Mouse (Mus musculus): ENCODE results near the gene Tgfbi. TPM values are rescaled to one million over a fixed set of nuclear protein-coding genes. Genes with fewer than 3 reads are reported as not detected.
A peak's percentile ranks its signal among the peaks of the same experiment; 100 is the strongest.

The Tgfbi gene
- polyA plus RNA-seq, 1 experiment from 2014 or later = 15.3 TPM

DNA sequence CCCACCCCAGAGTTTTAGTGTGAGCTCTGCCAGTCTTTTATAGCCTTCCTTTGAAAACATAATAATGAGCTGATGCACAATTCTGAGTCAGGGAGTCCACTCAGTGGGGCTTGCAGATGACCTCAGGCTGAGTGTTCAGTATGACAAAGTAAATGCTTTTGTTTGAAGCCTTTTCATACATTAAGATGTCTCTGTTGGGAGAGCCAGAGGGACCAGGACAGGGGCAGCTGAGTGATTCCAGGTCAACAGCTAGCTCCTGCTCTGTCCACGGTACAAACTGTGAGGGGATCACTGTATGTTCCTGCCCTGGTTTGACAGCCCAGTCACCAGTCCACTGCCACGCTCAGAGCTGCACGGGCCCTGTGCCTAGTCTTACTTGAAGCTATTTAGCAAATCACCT, 26.6 kb upstream of the Tgfbi start:
- no peak for ATAC-seq (ENCODE audit: low read depth)
- no peaks in the 10 kb centered on the region for H3K36me3 ChIP-seq
- no peaks in the 10 kb centered on the region for H3K27me3 ChIP-seq
- H3K4me3 ChIP-seq = no peak overlapping the region
- peaks cover 31% of the 10 kb centered on the region for H3K4me1 ChIP-seq (replicated peaks)
- 10% methylated on average over 3 of the region's 3 CpGs for WGBS
- no peak overlapping the region for H3K4me2 ChIP-seq
- peak overlapping the region; percentile 90 for H3K27ac ChIP-seq (replicated peaks)
- no peaks in the 10 kb centered on the region for H3K9me3 ChIP-seq
- no peak overlapping the region for H3K9ac ChIP-seq

DNA sequence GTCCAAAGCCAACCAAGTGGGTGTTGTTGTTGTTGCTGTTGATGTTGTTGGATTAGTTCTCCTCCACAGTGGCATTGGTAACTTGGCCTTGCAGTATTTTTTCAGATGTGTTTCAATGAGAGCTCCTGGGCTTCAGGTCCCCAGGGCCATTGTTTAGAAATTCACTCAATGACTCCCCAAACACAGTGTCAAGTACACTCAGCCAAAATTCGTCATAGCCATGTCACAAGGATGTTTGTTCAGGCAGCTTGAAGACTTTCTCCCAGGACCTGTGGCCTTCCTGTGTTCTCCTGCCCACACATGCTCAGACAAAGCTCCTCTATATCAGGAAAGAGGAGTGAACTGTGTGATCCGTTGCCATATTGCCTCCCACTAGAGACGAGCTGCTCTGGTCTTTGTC, 23.3 kb upstream of the Tgfbi start:
- no peaks in the 10 kb centered on the region for H3K36me3 ChIP-seq
- no peak overlapping the region for H3K4me3 ChIP-seq
- no peaks in the 10 kb centered on the region for H3K27me3 ChIP-seq
- WGBS = 81% methylated on average over 3 of the region's 3 CpGs
- peaks cover 22% of the 10 kb centered on the region for H3K4me1 ChIP-seq (replicated peaks)
- H3K27ac ChIP-seq (replicated peaks) = no peak overlapping the region
- H3K9me3 ChIP-seq = no peaks in the 10 kb centered on the region
- H3K4me2 ChIP-seq = no peak overlapping the region
- no peak for ATAC-seq (ENCODE audit: low read depth)
- no peak overlapping the region for H3K9ac ChIP-seq

DNA sequence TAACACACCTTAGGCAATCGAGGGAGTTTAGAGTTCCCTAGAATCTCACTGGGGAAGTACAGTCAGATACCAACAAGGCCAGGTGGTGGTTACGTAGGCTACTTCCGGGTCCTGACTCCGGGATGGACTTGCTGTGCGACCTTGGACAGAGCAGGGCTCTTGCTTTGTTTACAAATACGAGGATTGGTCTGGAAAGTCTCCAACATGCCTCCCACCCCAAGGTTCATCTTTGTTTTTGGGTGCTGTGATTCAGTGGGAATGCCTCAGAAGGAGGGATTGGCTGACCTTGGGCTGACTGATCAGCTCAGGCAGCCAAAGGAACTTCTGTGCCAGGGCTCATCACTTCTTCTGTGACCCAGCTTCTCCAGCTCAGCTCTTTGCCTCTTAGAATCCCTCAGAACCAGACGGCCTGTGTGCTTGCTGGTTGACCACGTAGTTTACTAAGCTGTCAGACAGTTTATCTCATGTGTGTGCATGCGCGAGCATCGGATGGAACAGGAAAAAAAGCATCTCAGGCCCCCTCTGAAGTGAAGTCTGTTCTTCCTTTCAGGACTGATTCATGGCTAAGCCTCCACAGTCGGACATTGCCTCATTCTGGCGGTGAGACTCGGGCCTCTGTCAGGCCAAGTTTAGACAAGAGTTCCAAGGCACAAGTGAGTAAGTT, 20.7 kb upstream of the Tgfbi start:
- ATAC-seq (ENCODE audit: low read depth) = no peak
- 79% methylated on average over 14 of the region's 14 CpGs for WGBS
- no peaks in the 10 kb centered on the region for H3K27me3 ChIP-seq
- no peaks in the 10 kb centered on the region for H3K36me3 ChIP-seq
- H3K4me3 ChIP-seq = no peak overlapping the region
- no peaks in the 10 kb centered on the region for H3K9me3 ChIP-seq
- H3K4me2 ChIP-seq = no peak overlapping the region
- H3K4me1 ChIP-seq (replicated peaks) = no peaks in the 10 kb centered on the region
- H3K27ac ChIP-seq (replicated peaks) = no peak overlapping the region
- no peak overlapping the region for H3K9ac ChIP-seq

DNA sequence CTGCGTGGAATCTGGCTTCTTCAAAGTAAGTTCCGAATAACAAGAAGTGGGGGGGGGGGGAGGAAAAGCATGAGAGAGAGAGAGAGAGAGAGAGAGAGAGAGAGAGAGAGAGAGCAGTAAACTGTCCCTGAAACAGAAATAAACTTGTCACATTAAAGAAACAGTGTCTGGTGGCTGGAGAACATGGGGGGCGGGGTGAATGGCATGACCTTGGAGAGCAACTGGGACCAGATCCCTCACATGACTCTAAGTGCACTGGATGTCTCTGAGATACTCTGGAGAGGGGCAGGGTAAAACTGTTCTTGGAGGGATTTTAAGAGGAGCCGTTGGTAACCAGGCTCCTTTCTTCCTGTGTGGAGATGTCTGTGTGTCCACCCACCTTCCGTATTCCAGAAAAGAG, 19.1 kb upstream of the Tgfbi start:
- H3K36me3 ChIP-seq = no peaks in the 10 kb centered on the region

DNA sequence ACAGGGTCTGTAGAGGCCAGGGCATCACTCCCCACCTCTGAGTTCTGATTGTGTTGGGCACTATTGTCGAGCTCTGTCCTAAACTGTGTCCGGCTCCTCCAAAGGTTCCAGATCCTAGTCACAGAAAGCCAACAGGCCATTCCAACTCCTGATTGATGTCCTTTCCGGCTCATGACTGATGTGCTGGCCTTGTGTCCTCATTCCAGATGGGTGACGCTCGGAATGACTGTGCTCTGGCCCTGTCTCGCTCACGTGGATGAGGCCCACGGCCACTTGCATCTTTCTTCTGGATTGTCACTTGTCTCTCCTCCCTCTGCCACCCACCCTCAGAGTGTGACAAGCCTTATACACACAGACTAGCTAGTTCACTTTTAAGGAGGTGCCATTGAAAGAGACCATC, 18.1 kb upstream of the Tgfbi start:
- H3K4me1 ChIP-seq (replicated peaks) = peaks cover 8% of the 10 kb centered on the region
- no peaks in the 10 kb centered on the region for H3K27me3 ChIP-seq
- H3K27ac ChIP-seq (replicated peaks) = no peak overlapping the region
- no peak overlapping the region for H3K4me2 ChIP-seq
- H3K9me3 ChIP-seq = no peaks in the 10 kb centered on the region
- ATAC-seq (ENCODE audit: low read depth) = no peak
- H3K9ac ChIP-seq = no peak overlapping the region
- WGBS = 89% methylated on average over 8 of the region's 8 CpGs
- no peak overlapping the region for H3K4me3 ChIP-seq
- no peaks in the 10 kb centered on the region for H3K36me3 ChIP-seq

More for the DNA sequence above, 19.1 kb upstream of the Tgfbi start:
- H3K27ac ChIP-seq (replicated peaks) = no peak overlapping the region
- H3K27me3 ChIP-seq = no peaks in the 10 kb centered on the region
- H3K9ac ChIP-seq = no peak overlapping the region
- 86% methylated on average over 5 of the region's 5 CpGs for WGBS
- no peaks in the 10 kb centered on the region for H3K9me3 ChIP-seq
- peaks cover 8% of the 10 kb centered on the region for H3K4me1 ChIP-seq (replicated peaks)
- H3K4me3 ChIP-seq = no peak overlapping the region
- H3K4me2 ChIP-seq = no peak overlapping the region
- no peak for ATAC-seq (ENCODE audit: low read depth)

DNA sequence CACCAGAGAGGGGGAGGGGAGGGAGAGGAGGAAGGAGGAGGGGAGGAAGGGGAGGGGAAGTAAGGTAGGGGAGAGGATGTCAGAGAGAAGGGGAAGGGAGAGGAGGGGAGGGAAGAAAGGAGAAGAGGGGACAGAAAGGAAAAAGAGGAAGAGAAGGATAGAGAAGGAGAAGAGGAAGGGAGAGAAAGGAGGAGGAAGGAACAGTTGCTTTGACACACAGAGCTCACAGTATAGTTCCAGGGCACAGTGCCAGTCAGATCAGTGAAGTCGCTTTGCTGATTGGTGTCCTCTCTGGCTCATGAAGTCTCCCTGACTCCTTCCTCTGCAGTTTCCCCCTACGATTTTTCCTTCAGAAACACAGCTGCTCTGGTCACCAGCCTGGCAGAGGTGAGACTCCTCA, 17.4 kb upstream of the Tgfbi start:
- WGBS = 71% methylated on average over 2 of the region's 2 CpGs
- peaks cover 8% of the 10 kb centered on the region for H3K4me1 ChIP-seq (replicated peaks)
- H3K27me3 ChIP-seq = no peaks in the 10 kb centered on the region
- H3K4me3 ChIP-seq = no peak overlapping the region
- H3K36me3 ChIP-seq = no peaks in the 10 kb centered on the region
- ATAC-seq (ENCODE audit: low read depth) = no peak
- no peak overlapping the region for H3K4me2 ChIP-seq
- no peak overlapping the region for H3K9ac ChIP-seq
- H3K9me3 ChIP-seq = no peaks in the 10 kb centered on the region
- no peak overlapping the region for H3K27ac ChIP-seq (replicated peaks)

DNA sequence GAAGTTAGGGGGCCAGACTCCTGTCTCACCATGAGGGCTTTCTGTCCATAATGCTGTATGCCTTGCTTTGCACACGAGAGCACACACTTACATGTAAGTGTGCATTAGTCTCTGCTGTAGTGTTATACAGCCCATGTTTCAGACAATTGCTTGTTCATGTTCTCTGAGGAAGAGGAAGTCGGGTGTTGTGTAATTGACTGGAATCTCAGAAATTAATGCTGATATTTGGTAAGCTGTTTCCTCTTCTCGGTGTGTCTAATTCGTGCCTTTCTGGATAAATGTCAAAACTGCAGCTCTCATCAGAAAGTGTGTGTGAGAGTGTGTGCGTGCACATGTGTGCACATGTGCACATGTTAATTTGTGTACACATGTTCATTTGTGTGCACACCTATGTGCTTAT, 16.1 kb upstream of the Tgfbi start:
- Histone ChIP-seq H3K27me3 (no peaks in the 10 kb centered on the region), H3K4me1 (replicated peaks) (peaks cover 14% of the 10 kb centered on the region), H3K4me2 (no peak overlapping the region), H3K4me3 (no peak overlapping the region), H3K36me3 (no peaks in the 10 kb centered on the region), H3K27ac (replicated peaks) (no peak overlapping the region), H3K9me3 (no peaks in the 10 kb centered on the region), H3K9ac (no peak overlapping the region)
- 90% methylated on average over 5 of the region's 5 CpGs for WGBS
- ATAC-seq (ENCODE audit: low read depth) = no peak

DNA sequence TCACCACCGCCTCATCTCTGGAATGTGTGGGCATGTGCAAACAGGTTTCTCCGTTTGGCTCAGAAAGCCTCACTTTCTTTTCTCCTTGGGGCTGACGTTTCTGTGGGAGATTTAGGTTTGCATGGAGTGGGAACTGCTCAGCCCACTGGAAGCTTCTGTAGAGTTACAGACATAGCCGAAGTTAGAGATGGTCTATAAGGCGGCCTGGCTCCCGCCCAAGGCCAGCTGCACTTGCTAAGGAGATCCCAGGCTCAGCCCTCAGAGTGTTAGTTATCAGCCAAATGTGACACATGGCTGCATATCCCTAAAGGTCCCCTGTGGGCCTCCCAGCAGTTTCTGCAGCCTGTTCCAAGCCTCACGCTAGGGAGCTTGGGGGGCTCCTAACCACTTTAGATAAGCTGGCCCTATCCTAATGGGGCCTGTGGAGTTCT, 15.3 kb upstream of the Tgfbi start:
- WGBS = 73% methylated on average over 7 of the region's 7 CpGs
- no peaks in the 10 kb centered on the region for H3K36me3 ChIP-seq

DNA sequence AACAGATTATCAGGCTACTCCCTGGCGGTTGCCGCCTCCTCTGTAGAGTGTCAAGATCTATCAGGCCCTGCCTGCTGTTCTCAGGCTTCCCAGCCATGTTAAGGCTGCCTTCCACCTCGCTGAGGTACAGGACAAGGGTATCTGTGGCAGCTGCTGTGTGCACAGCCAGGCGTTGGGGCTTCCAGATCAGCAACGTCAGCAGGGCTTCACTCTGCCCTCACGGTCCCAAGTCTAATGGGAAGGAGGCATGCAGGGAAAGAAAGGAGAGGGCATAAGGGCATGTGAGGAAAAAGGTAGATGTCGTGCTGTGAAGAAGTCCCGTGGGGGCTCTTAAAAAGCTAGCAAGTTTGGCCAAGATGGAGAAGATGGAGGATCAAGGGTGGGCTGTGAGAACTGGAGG, 14.1 kb upstream of the Tgfbi start:
- Histone ChIP-seq H3K9ac (no peak overlapping the region), H3K4me1 (replicated peaks) (peaks cover 24% of the 10 kb centered on the region), H3K27ac (replicated peaks) (no peak overlapping the region), H3K27me3 (no peaks in the 10 kb centered on the region), H3K36me3 (no peaks in the 10 kb centered on the region), H3K4me3 (no peak overlapping the region), H3K4me2 (no peak overlapping the region), H3K9me3 (no peaks in the 10 kb centered on the region)
- WGBS = 80% methylated on average over 8 of the region's 8 CpGs
- ATAC-seq (ENCODE audit: low read depth) = no peak

More for the DNA sequence above, 15.3 kb upstream of the Tgfbi start:
- Histone ChIP-seq H3K4me3 (no peak overlapping the region), H3K4me1 (replicated peaks) (peaks cover 17% of the 10 kb centered on the region), H3K27me3 (no peaks in the 10 kb centered on the region), H3K4me2 (no peak overlapping the region), H3K9me3 (no peaks in the 10 kb centered on the region), H3K27ac (replicated peaks) (no peak overlapping the region), H3K9ac (no peak overlapping the region)
- ATAC-seq (ENCODE audit: low read depth) = no peak

DNA sequence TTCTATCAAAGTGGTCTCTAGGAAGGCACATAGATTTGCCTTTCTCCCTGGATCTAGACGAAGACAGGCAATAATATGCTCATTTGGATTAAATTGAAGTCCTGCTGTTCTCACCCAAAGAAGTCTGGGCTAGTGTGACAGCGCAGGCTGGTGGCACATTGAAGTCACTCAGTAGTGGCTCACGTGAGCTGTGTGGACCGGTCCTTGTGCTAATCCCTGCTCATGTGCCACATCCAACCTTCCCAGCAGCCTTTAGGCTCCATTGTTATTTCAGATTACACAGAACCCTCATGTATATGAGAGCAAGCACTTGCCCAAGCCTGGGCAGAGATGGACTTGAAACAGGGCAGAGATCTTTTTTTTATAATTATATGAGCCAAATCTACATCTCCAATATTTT, 12.0 kb upstream of the Tgfbi start:
- Histone ChIP-seq H3K27me3 (no peaks in the 10 kb centered on the region), H3K4me3 (no peak overlapping the region), H3K4me2 (no peak overlapping the region), H3K9ac (no peak overlapping the region), H3K4me1 (replicated peaks) (peaks cover 41% of the 10 kb centered on the region), H3K27ac (replicated peaks) (no peak overlapping the region; the same call in 1 of the 2 replicates), H3K9me3 (no peaks in the 10 kb centered on the region), H3K36me3 (no peaks in the 10 kb centered on the region)
- WGBS = 65% methylated on average over 4 of the region's 4 CpGs
- no peak for ATAC-seq (ENCODE audit: low read depth)

DNA sequence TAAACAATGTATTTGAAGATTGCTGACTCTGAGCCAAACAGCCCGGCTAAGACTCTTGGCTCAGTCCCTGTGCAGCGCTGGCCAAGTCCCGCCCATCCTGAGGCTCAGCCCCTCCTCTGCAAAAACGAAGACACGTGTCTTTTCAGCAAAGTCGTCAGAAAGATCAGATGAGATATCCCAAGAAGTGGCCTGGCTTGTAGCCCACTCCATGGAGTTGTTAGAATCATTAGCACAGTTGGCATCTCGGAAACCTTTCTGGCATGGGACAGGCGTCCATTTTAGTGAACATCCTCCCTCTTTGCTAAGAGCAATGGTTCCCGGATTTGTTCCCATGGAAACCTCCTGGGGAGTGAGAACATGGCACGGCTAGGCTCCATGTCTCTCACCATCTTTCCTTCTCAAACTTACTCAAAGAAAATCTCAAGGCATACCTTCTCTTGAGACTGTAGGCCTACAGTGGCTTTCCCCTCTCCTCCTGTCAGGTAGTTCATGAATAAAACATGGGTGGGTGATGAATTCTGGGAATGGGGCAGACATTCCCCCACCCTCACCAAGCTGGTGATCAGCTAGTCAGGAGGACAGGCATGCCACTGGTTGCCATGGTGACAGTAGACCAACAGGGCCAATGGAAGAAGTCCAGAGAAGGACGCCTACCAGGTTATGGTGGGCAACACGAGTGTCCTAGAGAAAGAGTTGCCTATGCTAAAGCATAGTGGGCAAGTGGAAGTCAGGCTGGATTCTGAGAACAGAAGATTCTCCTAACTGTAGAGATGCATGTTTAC, 11.3 kb upstream of the Tgfbi start:
- 55% methylated on average over 12 of the region's 12 CpGs for WGBS
- peak; percentile 63 for ATAC-seq (ENCODE audit: low read depth)
- Histone ChIP-seq H3K9me3 (no peaks in the 10 kb centered on the region), H3K4me1 (replicated peaks) (peaks cover 41% of the 10 kb centered on the region), H3K4me2 (0 out of 2 replicates have a peak overlapping the region, but pooled peaks have one; percentile 15), H3K27me3 (no peaks in the 10 kb centered on the region), H3K27ac (replicated peaks) (no peak overlapping the region), H3K9ac (no peak overlapping the region), H3K36me3 (no peaks in the 10 kb centered on the region), H3K4me3 (no peak overlapping the region)

DNA sequence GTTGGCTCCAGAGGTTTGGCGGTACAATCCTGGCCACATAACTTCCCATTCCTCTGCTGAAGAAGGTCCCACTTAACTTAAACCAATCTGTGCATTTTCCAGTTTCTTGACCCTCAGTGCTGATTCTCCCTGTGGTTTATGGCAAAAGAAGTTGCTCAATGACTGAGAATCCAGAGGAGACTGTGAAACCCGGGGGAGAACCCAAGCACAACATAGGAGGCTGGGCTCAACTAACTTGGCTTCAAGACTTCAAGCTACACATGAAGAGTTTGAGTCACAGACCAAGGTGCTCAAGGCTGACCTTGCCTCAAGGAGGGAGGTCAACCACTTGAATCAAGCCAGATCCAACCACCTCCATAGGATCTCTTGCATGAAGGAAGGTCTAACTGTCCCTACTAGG, 9.8 kb upstream of the Tgfbi start:
- H3K4me2 ChIP-seq = no peak overlapping the region
- H3K27me3 ChIP-seq = no peaks in the 10 kb centered on the region
- 95% methylated on average over 2 of the region's 2 CpGs for WGBS

More for the DNA sequence above, 9.8 kb upstream of the Tgfbi start:
- no peak overlapping the region for H3K27ac ChIP-seq (replicated peaks)
- H3K4me1 ChIP-seq (replicated peaks) = peaks cover 33% of the 10 kb centered on the region
- H3K9ac ChIP-seq = no peak overlapping the region
- no peaks in the 10 kb centered on the region for H3K9me3 ChIP-seq
- ATAC-seq (ENCODE audit: low read depth) = no peak
- H3K4me3 ChIP-seq = no peak overlapping the region
- no peaks in the 10 kb centered on the region for H3K36me3 ChIP-seq

Measured in neural tube, embryonic 13.5 days (tissue).